Mouse (Mus musculus) thymus, postnatal 36 days (tissue): ENCODE measurements around the gene Perp.

Experiments used
- DNase-seq, 2 experiments: peaks; one replicate each; pipeline ENCODE4 v3.0.0; 2022; ENCODE audit warnings: mixed read lengths in 2 of 2

The Perp gene

GRCm38 (mm10) chr10:18844441-18845286 lies at the start of gene Perp:
TSS of gene Perp (plus strand) at chr10:18845020.
- DNase-seq, result peak; percentile 60 to 69

- DNase-seq, result no peak
Observed at GRCm38 (mm10) chr10:18811751-18812150, 33.1 kb upstream of the Perp start.

- no peak for DNase-seq
Observed at GRCm38 (mm10) chr10:18816560-18816959, 28.3 kb upstream of the Perp start.

DNA sequence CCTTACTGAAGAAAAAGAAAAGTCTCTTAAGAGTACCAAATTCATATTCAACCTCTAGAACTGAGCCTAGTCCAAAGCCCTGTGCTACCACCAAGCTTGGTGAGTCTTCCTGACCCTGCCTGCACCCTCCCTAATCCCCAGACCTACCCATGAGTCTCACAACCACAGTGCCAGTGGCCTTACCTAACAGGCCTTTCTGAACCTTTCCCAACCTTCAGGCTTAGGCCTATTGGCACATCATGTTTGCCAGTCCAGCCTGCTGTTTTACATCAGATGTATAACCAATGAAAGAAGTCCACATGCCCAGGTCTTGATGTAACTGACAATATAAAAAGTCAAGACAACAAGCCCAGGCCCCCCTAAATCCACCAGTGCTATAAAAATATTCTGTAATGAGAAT lies 19.7 kb upstream of the Perp start:
- DNase-seq, result no peak

DNA sequence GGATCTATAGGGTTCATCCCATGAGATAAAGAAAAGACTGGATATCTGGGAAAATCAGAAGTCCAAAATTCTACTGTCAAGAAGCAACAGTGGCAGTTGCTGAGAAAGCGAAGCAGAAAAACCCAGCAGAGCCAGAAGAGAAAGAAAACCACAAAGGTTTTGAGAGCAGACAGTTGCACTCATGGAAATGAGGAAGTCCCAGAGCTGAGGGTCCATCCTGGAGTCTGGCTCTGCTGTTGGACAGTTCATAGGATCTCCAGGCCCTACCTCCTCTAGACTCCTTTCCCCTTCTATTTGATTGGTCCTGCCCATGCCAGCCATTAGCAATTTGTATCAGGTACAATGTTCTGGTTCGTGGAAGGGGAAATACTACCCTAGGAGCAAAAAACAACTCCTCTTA lies 18.7 kb upstream of the Perp start:
- DNase-seq, result no peak

DNA sequence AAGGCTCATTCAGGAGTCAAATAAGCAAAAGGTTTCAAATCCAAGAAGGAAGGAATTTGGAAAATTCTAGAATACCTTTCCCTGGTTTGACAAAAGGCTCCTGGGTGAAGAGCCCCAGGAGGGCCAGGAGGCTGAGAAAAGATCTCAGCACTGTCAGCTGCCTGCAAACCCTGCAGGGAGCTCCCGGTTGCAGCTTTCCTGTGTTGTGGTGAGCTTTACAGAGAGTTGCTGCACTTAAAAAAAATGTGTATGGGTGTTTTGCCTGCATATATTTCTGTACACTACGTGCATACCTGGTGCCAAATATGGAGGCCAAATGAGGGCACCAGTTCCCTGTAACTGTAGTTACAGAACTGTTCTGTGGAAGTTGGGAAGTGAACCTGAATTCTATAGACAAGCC lies 16.9 kb upstream of the Perp start:
- peak; percentile 46 to 62 for DNase-seq

- DNase-seq, result no peak
Observed at GRCm38 (mm10) chr10:18830359-18830758, 14.5 kb upstream of the Perp start.

DNA sequence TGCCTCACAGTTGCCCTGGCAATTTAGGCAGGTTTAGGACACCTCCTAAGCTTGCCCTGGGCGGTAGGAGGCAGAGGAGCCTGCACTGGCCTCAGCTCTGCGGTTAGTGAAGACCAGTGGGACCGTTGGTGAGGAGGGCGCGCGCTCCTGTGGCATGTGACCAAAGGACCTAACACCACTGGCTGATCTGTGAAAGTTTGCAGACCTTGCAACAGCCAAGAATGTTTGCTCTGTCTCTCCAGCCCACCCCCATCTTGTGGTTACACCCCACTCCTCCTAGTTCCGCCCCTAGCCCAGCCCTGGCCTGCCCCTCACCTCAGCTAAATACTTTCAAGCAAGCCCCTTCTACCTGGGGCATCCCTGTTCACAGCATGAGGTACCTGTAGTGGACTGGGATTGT lies 13.0 kb upstream of the Perp start:
- DNase-seq, result no peak

DNA sequence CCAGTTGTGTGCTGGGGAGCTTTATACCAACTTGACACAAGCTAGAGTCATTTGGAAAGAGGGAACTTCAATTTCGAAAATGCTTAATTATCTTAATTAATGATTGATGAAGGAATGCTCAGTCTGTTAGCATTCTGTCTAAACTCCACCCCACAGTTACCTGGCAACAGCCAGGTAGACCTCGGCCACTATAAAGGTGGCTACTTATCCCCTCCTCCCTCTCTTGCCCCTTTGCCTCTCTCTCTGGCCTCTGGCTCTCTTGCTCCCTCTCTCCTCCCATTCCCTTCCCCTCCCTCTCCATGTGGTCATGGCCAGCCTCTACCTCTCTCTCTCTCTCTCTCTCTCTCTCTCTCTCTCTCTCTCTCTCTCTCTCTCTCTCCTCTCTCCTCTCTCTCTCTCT lies 10.4 kb upstream of the Perp start:
- no peak for DNase-seq

- peak; percentile 25 to 31 for DNase-seq
Observed at GRCm38 (mm10) chr10:18835684-18836479, 8.9 kb upstream of the Perp start.

- no peak for DNase-seq
Observed at GRCm38 (mm10) chr10:18839530-18839929, 5.3 kb upstream of the Perp start.

DNA sequence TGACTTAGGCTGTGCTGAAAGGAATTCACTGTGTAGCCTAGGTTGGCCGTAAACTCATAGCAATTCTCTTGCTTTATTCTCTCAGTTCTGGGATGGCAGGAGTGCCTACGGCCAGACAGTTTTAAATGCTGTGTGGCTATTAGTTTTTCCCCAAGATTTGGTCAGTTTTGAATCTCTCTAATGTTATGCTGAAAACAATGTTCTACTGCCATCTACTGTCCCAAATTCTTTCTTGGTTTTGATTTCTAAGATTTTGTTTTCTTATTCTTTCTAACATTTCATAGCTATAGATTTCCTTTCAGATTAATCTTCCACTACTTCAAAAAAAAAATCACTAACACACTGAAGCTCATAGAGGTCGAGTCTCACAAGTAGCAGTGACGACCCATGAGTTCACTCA lies 4.1 kb upstream of the Perp start:
- DNase-seq, result no peak

GRCm38 (mm10) chr10:18845287-18845662 lies 455 bp downstream of the Perp start:
- DNase-seq, result no peak

DNA sequence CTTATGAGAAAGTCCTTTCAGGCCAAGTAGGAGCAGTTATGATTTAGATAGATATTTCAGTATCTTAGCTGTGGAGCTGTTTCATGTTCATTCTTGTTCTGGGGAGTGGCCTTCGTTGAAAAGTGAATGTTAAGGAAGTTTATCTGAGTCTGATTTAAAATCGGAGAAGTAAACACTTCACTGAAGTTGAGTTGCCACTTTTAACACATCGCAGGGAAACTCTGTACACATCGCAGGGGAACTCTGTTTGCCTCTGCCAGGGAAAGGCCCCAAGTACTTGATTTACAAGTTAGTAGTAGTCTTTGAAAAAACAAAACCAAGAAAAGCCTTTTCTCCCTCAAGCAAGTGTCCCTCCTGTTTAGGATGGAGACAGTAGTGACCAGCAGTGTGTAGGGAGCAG lies 891 bp downstream of the Perp start:
- no peak for DNase-seq

GRCm38 (mm10) chr10:18846474-18847264 lies 1.8 kb downstream of the Perp start:
- DNase-seq, result peak in 1 of 2 experiments; percentile 17

DNA sequence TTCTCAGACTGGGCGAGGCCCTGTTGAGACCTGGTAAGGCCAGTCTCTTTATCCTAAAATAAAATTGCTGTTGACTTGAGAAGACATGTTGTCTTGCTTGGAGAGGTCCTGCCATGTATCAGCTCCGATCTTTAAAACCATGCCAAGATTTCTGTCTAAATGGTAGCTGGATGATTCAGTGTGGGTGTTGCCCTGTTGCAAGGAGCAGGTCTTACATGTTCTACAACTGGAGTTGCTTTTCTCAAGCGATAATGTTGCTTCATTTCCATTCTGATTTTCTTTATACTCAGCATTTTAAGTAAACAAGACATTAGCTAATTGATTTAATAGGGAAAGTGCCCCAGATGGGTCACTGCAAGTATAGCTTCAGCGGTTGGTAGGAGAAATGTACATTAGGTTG lies 5.4 kb downstream of the Perp start:
- no peak for DNase-seq

DNA sequence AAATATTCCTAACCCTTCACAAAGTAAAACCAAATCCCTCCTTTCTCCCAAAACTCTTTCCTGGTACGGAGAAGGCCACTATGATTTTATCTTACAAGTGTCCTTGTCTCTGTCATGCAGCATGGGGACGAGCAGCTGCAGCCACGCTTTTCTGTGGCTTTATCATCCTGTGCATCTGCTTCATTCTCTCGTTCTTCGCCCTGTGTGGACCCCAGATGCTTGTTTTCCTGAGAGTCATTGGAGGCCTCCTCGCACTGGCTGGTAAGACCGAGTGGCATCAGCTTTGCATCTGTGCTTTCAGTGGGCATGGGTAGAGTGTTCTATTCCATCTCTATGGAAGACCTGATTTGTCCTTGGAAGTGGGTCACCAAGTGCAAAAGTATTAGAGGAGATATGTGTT lies 8.6 kb downstream of the Perp start:
- DNase-seq, result no peak

DNA sequence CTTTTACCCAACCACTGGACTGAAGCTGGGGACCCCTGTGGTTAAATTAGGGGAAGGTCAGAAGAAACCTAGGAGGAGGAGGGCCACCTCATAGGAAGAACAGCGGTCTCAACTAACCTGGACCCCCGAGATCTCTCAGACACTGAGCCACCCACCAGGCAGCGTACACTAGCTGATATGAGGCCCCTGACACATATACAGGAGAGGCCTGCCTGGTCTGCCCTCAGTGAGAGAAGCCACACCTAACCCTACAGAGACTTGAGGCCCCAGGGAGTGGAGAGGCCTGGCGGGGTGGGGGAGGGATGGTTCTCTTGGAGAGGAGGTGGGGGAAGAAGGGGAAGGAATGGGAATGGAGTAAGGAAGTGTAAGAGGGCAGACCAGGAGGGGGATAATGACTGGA lies 12.4 kb downstream of the Perp start:
- DNase-seq, result no peak

DNA sequence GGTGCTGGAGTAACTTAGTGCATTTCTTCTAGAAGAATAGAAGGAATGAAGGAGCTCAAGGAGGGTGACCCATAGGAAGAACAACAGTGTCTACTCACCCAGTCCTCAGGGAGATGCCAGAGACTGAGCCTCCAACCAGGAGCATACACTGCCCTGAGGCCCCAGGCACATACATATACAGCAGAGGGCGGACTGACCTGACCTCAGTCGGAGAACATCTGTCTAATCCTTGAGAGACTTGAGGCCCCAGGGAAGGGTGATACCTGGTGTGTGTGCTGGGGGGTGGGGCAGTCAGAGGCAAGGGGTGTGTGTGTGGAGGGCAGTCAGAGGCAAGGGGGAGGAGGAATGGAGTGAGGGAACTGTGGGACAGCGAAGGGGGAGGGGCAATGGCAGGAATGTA lies 14.8 kb downstream of the Perp start:
- no peak for DNase-seq

DNA sequence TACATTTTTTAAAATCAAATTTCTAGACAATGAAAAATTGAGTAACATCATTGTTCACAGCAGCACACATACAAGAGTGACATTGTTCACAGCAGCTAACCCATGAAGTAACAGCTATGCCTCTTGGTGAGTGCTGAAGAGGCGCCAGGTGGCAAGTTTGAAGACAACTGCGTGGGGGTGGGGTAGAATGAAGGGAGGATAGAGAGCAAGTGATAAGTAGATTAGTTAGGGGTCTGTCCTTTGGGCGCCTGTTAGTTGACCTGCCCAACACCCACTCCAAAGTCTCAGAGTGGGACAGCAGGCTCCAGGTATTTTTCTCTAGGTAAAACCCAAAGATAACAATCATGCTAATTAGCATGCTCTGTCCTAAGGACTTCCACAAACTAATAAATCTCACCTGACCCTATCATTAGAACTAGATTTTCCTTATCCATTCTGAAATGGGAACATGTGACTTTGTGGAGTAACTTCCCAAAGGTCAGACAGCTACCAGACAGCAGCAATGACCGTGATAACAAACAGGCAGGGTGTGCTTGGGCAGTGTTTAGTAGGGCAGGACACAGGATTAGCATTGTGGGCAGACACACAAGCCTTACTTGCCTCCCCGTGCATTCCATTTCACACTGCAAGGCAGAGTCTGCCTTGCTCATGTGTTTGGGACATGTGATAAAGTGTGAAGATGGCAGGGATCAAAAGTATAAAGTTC lies 15.5 kb downstream of the Perp start:
- peak in 1 of 2 experiments; percentile 18 for DNase-seq

GRCm38 (mm10) chr10:18860831-18861230 lies 16.0 kb downstream of the Perp start:
- no peak for DNase-seq

GRCm38 (mm10) chr10:18861418-18861817 lies 16.6 kb downstream of the Perp start:
- no peak for DNase-seq

DNA sequence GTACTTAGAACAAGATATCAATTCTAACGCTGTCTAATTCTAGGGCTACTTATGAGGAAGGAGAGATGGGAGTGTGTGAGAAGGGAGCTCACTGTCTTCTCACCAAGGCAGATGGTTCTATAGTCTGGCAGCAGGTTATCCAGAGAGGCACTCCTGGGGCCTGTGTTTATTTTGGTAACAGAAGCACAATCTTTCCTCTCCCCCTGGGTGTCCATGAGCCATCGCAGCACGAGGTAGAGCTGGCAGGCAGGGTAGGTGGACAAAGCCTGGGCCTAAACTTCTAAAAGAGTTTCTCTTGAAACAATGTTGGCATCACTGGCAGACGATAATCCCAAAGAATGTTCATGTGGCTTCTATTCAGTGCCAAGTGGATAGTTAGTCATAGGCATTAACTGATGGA lies 18.5 kb downstream of the Perp start:
- no peak for DNase-seq
